Mouse (Mus musculus) intestine, embryonic 16.5 days (tissue): ENCODE data around the gene Irak3. TPM values are rescaled to one million over a fixed set of nuclear protein-coding genes. Genes with fewer than 3 reads are reported as not detected.
A peak's percentile ranks its signal among the peaks of the same experiment; 100 is the strongest.

Experiments used
- ATAC-seq: fragments of 200-750 bp; cut with Nextera tagmentation; 2 replicates; pipeline ENCODE4 v1.8.0; 2017; ENCODE audit warnings: moderate TSS enrichment, moderate library complexity
- H3K27ac ChIP-seq: fragments of 300-500 bp; sonication (generic); 2 replicates; pipeline ENCODE4 v1.5.1; 2014; ENCODE audit warnings: mild to moderate bottlenecking, low read length
- H3K27me3 ChIP-seq: fragments of 300-500 bp; sonication (generic); replicated peaks from 2 replicates; pipeline ENCODE4 v1.6.1; 2014; ENCODE audit warnings: low read length, control low read depth, mixed read lengths; ENCODE audit not compliant: control insufficient read depth, insufficient read depth
- H3K36me3 ChIP-seq: fragments of 300-500 bp; sonication (generic); 2 replicates; pipeline ENCODE4 v1.6.1; 2014; ENCODE audit warnings: low read length, control low read depth; ENCODE audit not compliant: control insufficient read depth, insufficient read depth
- H3K4me1 ChIP-seq: fragments of 300-500 bp; sonication (generic); 2 replicates; pipeline ENCODE4 v1.6.1; 2014; ENCODE audit warnings: low read length, control low read depth, mixed read lengths; ENCODE audit not compliant: control insufficient read depth, insufficient read depth
- H3K4me2 ChIP-seq: fragments of 300-500 bp; sonication (generic); 2 replicates; pipeline ENCODE4 v1.6.1; 2014; ENCODE audit warnings: low read depth, low read length, control low read depth
- H3K4me3 ChIP-seq: fragments of 300-500 bp; sonication (generic); 2 replicates; pipeline ENCODE4 v1.5.1; 2014; ENCODE audit warnings: mild to moderate bottlenecking, low read length
- H3K9ac ChIP-seq: fragments of 300-500 bp; sonication (generic); 2 replicates; pipeline ENCODE4 v1.6.1; 2014; ENCODE audit warnings: low read depth, low read length
- H3K9me3 ChIP-seq: fragments of 300-500 bp; sonication (generic); 2 replicates; pipeline ENCODE4 v1.6.1; 2016; ENCODE audit warnings: low read length, control low read depth; ENCODE audit not compliant: control insufficient read depth
- WGBS: fragments of 180-500 bp; shearing (Covaris S2); extraction: QIAGEN DNeasy Blood & Tissue Kit; methylation state at CpG from one replicate; pipeline ENCODE4 v1.1.7; 2014; 5-methylcytosine and 5-hydroxymethylcytosine counted together
- polyA plus RNA-seq: library from polyadenylated mRNA; unstranded; fragments of >200 nt; fragmentation: Nextera tagmentation; extraction: Ambion mirVana; gene quantifications from 2 replicates; pipeline ENCODE4 v1.2.1, GENCODE M21; 2015

The Irak3 gene
- polyA plus RNA-seq, 1 experiment from 2014 or later = 1.1 TPM

GRCm38 (mm10) chr10:120140916-120141516, 60.9 kb downstream of the Irak3 start:
- no peak overlapping the region for H3K9ac ChIP-seq
- H3K4me3 ChIP-seq = no peak overlapping the region
- WGBS = 65% methylated on average over 10 of the region's 10 CpGs
- H3K36me3 ChIP-seq = no peaks in the 10 kb centered on the region
- no peak overlapping the region for H3K27ac ChIP-seq
- H3K4me1 ChIP-seq = no peaks in the 10 kb centered on the region
- no peak overlapping the region for H3K4me2 ChIP-seq
- 0 out of 2 replicates have a peak, but pooled peaks have one; percentile 42 for ATAC-seq
- no peaks in the 10 kb centered on the region for H3K27me3 ChIP-seq
- H3K9me3 ChIP-seq = no peaks in the 10 kb centered on the region

- no peak overlapping the region for H3K4me2 ChIP-seq
- no peak overlapping the region for H3K27ac ChIP-seq
- no peaks in the 10 kb centered on the region for H3K36me3 ChIP-seq
- H3K4me1 ChIP-seq = no peaks in the 10 kb centered on the region
- H3K4me3 ChIP-seq = no peak overlapping the region
- H3K27me3 ChIP-seq = no peaks in the 10 kb centered on the region
- no peak for ATAC-seq
- no peaks in the 10 kb centered on the region for H3K9me3 ChIP-seq
- WGBS = 61% methylated on average over 4 of the region's 4 CpGs
- no peak overlapping the region for H3K9ac ChIP-seq
Measured at GRCm38 (mm10) chr10:120140193-120140592, 61.7 kb downstream of the Irak3 start.

- Histone ChIP-seq H3K9me3 (no peaks in the 10 kb centered on the region), H3K9ac (no peak overlapping the region), H3K4me3 (no peak overlapping the region), H3K4me2 (no peak overlapping the region), H3K27me3 (no peaks in the 10 kb centered on the region), H3K36me3 (no peaks in the 10 kb centered on the region), H3K27ac (no peak overlapping the region), H3K4me1 (no peaks in the 10 kb centered on the region)
- WGBS = 80% methylated on average over 12 of the region's 12 CpGs
- no peak for ATAC-seq
Measured at GRCm38 (mm10) chr10:120136020-120136562, 65.8 kb downstream of the Irak3 start.

DNA sequence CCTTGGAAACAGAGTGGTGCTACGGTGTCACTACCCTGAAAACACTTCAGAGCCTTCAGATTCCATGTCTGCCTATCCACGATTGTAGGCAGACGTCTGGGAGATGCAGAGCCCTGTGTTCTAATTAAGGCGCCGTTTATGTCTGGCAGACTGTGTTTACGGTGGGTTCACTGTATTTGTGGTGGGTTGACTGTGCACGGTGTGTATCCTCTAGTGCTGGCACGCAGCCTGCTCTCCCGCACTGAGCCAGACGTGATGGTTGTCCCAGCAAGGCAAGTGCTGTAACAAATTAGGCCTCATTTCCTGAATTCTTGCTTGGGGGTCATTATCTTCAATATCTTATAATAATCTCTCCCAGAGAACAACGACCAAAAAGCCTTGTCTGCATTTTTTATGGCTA, 68.2 kb downstream of the Irak3 start:
- H3K36me3 ChIP-seq = no peaks in the 10 kb centered on the region
- no peak overlapping the region for H3K4me3 ChIP-seq
- H3K9ac ChIP-seq = no peak overlapping the region
- no peaks in the 10 kb centered on the region for H3K9me3 ChIP-seq
- H3K4me2 ChIP-seq = no peak overlapping the region
- 51% methylated on average over 11 of the region's 11 CpGs for WGBS
- no peak for ATAC-seq
- H3K27me3 ChIP-seq = no peaks in the 10 kb centered on the region
- no peak overlapping the region for H3K27ac ChIP-seq
- no peaks in the 10 kb centered on the region for H3K4me1 ChIP-seq

- Histone ChIP-seq H3K9me3 (no peaks in the 10 kb centered on the region), H3K4me2 (no peak overlapping the region), H3K27me3 (no peaks in the 10 kb centered on the region), H3K36me3 (no peaks in the 10 kb centered on the region), H3K27ac (no peak overlapping the region), H3K4me1 (no peaks in the 10 kb centered on the region), H3K9ac (no peak overlapping the region), H3K4me3 (no peak overlapping the region)
- WGBS = 61% methylated on average over 16 of the region's 16 CpGs
- ATAC-seq = no peak
Measured at GRCm38 (mm10) chr10:120130621-120131020, 71.3 kb downstream of the Irak3 start.

DNA sequence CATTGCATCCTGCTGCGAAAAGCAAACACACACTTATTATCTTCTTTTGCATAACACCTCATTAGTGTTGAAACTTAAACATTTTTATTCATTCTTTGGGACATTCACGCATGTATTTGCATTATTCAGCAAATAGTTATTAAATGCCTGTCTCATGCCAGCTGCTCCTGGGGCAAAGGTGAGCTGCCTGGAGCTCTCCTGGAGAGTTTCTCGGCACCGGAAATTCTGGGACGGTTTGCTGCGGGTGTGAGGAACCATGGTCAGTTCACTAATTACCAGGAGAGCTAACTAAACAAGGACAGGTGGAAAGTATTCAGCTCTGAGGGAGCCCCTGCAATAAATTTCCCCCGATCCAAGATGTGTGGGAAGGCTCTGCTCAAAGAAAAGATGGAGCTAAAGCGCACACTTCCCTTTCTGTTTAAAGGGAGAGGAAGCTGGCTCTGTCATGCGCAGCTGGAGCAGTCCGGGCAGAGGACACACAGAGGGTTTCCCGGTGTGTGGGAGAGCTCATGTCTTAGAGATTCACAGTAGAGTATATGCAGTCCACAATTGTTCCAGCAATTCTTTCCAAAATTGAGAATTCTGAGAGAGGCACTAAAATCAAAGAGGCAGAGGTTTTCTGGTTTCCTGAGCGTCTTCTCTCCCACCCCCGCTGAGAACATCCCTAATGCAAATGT, 73.2 kb downstream of the Irak3 start:
- 33% methylated on average over 13 of the region's 13 CpGs for WGBS
- ATAC-seq = no peak
- Histone ChIP-seq H3K36me3 (no peaks in the 10 kb centered on the region), H3K27ac (no peak overlapping the region), H3K4me3 (peak overlapping the region; percentile 13; the same call in 1 of the 2 replicates), H3K4me1 (no peaks in the 10 kb centered on the region), H3K27me3 (no peaks in the 10 kb centered on the region), H3K9ac (0 out of 2 replicates have a peak overlapping the region, but pooled peaks have one; percentile 12), H3K4me2 (peak overlapping the region; percentile 47), H3K9me3 (no peaks in the 10 kb centered on the region)

- Histone ChIP-seq H3K4me1 (no peaks in the 10 kb centered on the region), H3K36me3 (no peaks in the 10 kb centered on the region), H3K4me2 (no peak overlapping the region), H3K9me3 (no peaks in the 10 kb centered on the region), H3K27me3 (no peaks in the 10 kb centered on the region), H3K27ac (no peak overlapping the region), H3K4me3 (no peak overlapping the region), H3K9ac (no peak overlapping the region)
- no peak for ATAC-seq
- 76% methylated on average over 10 of the region's 10 CpGs for WGBS
Measured at GRCm38 (mm10) chr10:120125465-120125857, 76.5 kb downstream of the Irak3 start.

- H3K27me3 ChIP-seq = no peaks in the 10 kb centered on the region
- H3K4me2 ChIP-seq = no peak overlapping the region
- no peak overlapping the region for H3K4me3 ChIP-seq
- H3K4me1 ChIP-seq = no peaks in the 10 kb centered on the region
- H3K36me3 ChIP-seq = no peaks in the 10 kb centered on the region
- no peak overlapping the region for H3K27ac ChIP-seq
- no peak overlapping the region for H3K9ac ChIP-seq
- no peak for ATAC-seq
- 51% methylated on average over 7 of the region's 7 CpGs for WGBS
- no peaks in the 10 kb centered on the region for H3K9me3 ChIP-seq
Measured at GRCm38 (mm10) chr10:120124801-120125464, 77.0 kb downstream of the Irak3 start.

DNA sequence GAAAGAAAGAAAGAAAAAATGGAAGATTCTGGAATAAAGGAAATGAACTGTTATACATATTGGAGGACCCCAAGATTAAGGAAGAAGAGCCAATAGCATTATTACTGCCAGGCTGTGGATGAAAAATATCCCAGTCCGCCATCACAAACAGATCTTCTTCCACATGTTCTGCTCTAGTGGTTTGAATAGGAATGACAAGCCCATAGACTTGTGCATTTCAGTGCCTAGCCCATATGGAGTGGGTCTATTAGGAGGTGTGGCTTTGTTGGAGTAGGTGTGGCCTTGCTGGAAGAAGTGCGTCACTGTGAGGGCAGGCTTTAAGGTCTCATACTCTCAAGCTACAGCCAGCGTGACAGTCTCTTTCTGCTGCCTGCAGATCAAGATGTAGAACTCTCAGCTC, 78.2 kb downstream of the Irak3 start:
- ATAC-seq = no peak
- 84% methylated on average over 3 of the region's 3 CpGs for WGBS
- H3K9ac ChIP-seq = no peak overlapping the region
- H3K27me3 ChIP-seq = no peaks in the 10 kb centered on the region
- H3K4me3 ChIP-seq = no peak overlapping the region
- H3K36me3 ChIP-seq = no peaks in the 10 kb centered on the region
- H3K27ac ChIP-seq = no peak overlapping the region
- no peaks in the 10 kb centered on the region for H3K4me1 ChIP-seq
- H3K4me2 ChIP-seq = no peak overlapping the region
- H3K9me3 ChIP-seq = no peaks in the 10 kb centered on the region
